Mouse (Mus musculus) MEL (cell line): Measurements from ENCODE around the gene Msi2.

Experiments
- BHLHE40 ChIP-seq: IDR thresholded peaks from 2 replicates; pipeline ENCODE4 v1.6.1; 2012; ENCODE audit warnings: low read depth, mild to moderate bottlenecking, inconsistent platforms, low read length, improper control_type of control experiment, borderline replicate concordance
- CTCF ChIP-seq, 3 experiments: IDR thresholded peaks in 2 of 3; conservative IDR thresholded peaks in 1 of 3; 2 replicates each; pipeline ENCODE4 v1.5.1; 2011 to 2012; ENCODE audit warnings: low read length in 3 of 3, low read depth in 2 of 3, mild to moderate bottlenecking in 2 of 3, improper control_type of control experiment in 1 of 3, inconsistent platforms in 1 of 3, mixed read lengths in 1 of 3, moderate library complexity in 1 of 3; ENCODE audit not compliant: control insufficient read depth in 1 of 3, insufficient read depth in 1 of 3, poor library complexity in 1 of 3, severe bottlenecking in 1 of 3
- EP300 ChIP-seq, 2 experiments: IDR thresholded peaks; 2 replicates each; pipeline ENCODE4 v1.6.1; 2011; ENCODE audit warnings: improper control_type of control experiment in 2 of 2, low read length in 2 of 2, low read depth in 1 of 2, mild to moderate bottlenecking in 1 of 2
- MAZ ChIP-seq: IDR thresholded peaks from 2 replicates; pipeline ENCODE4 v1.6.1; 2012; ENCODE audit warnings: low read depth, mild to moderate bottlenecking, inconsistent platforms, low read length, improper control_type of control experiment
- NELFE ChIP-seq: IDR thresholded peaks from 2 replicates; pipeline ENCODE4 v1.6.1; 2011; ENCODE audit warnings: low read depth, low read length, improper control_type of control experiment
- POLR2A ChIP-seq, 2 experiments: IDR thresholded peaks; 2 replicates each; pipeline ENCODE4 v1.6.1; 2011 to 2012; ENCODE audit warnings: low read length in 2 of 2, mild to moderate bottlenecking in 2 of 2, control low read depth in 1 of 2, improper control_type of control experiment in 1 of 2, low read depth in 1 of 2, moderate library complexity in 1 of 2; ENCODE audit not compliant: control insufficient read depth in 1 of 2, insufficient read depth in 1 of 2, poor library complexity in 1 of 2
- RCOR1 ChIP-seq: IDR thresholded peaks from 2 replicates; pipeline ENCODE4 v1.6.1; 2012; ENCODE audit warnings: low read depth, mild to moderate bottlenecking, inconsistent platforms, low read length, improper control_type of control experiment
- SIN3A ChIP-seq: IDR thresholded peaks from 2 replicates; pipeline ENCODE4 v1.6.1; 2012; ENCODE audit warnings: low read length, improper control_type of control experiment, inconsistent platforms
- TCF12 ChIP-seq: IDR thresholded peaks from 2 replicates; pipeline ENCODE4 v1.6.1; 2014; ENCODE audit warnings: low read depth, mild to moderate bottlenecking, inconsistent platforms, low read length, improper control_type of control experiment, moderate library complexity
- USF2 ChIP-seq, 2 experiments: IDR thresholded peaks; 2 replicates each; pipeline ENCODE4 v1.6.1; 2011 to 2012; ENCODE audit warnings: improper control_type of control experiment in 2 of 2, low read length in 2 of 2, borderline replicate concordance in 1 of 2, inconsistent platforms in 1 of 2, low read depth in 1 of 2, mild to moderate bottlenecking in 1 of 2; ENCODE audit not compliant: insufficient read depth in 1 of 2
- ZNF384 ChIP-seq: IDR thresholded peaks from 2 replicates; pipeline ENCODE4 v1.6.1; 2012; ENCODE audit warnings: low read depth, mild to moderate bottlenecking, inconsistent platforms, low read length, improper control_type of control experiment

DNA sequence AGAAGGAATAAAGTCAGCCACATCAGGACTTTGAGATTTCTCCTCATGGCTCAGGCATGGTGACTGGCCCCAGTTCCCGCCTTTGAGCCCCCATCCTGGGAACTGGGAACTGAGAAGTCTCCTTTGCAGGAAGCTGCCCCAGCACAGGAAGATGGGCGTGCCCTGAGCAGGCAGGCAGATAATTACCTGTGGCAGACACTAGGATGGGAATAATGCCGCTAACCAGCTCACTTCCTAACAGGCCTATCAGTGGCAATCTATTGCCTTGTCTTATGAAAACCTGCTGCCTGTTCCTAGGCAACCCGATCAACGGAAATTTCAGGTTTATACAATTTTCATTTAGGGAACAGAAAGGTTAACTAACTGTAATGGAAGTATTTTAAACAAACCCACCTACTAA is 319.3 kb downstream of the Msi2 start:
- TF ChIP-seq EP300 (IDR thresholded peaks at IDR 0.05; ENCODE audit: low read depth in 1 of 2, low read length in 2 of 2) (no peak), BHLHE40 (no peak), CTCF (IDR thresholded peaks at IDR 0.05 in 2 of 3, conservative IDR thresholded peaks at IDR 0.05 in 1 of 3; ENCODE audit: control insufficient read depth in 1 of 3, insufficient read depth in 1 of 3, low read depth in 2 of 3, low read length in 3 of 3, poor library complexity in 1 of 3, severe bottlenecking in 1 of 3) (no peak), ZNF384 (no peak), RCOR1 (no peak), POLR2A (IDR thresholded peaks at IDR 0.05; ENCODE audit: control insufficient read depth in 1 of 2, insufficient read depth in 1 of 2, low read depth in 1 of 2, low read length in 2 of 2, poor library complexity in 1 of 2) (no peak), SIN3A (no peak), USF2 (IDR thresholded peaks at IDR 0.05; ENCODE audit: borderline replicate concordance in 1 of 2, insufficient read depth in 1 of 2, low read depth in 1 of 2, low read length in 2 of 2) (no peak), NELFE (no peak), TCF12 (no peak), MAZ (no peak)
